Mouse (Mus musculus) forebrain, embryonic 12.5 days (tissue): ENCODE data around the gene Ccn5. TPM values are rescaled to one million over a fixed set of nuclear protein-coding genes. Genes with fewer than 3 reads are reported as not detected.

Source experiments
- ATAC-seq: fragments of 200-750 bp; cut with Nextera tagmentation; 2 replicates; pipeline ENCODE4 v1.8.0; 2017; ENCODE audit warnings: moderate TSS enrichment; ENCODE audit not compliant: low FRiP score
- H3K27ac ChIP-seq: fragments of 300-500 bp; sonication (generic); 2 replicates; pipeline ENCODE4 v1.5.1; 2016; ENCODE audit warnings: mild to moderate bottlenecking
- H3K27me3 ChIP-seq: fragments of 300-500 bp; sonication (generic); 2 replicates; pipeline ENCODE4 v1.6.1; 2016; ENCODE audit warnings: mild to moderate bottlenecking
- H3K36me3 ChIP-seq: fragments of 300-500 bp; sonication (generic); replicated peaks from 2 replicates; pipeline ENCODE4 v1.6.1; 2016; ENCODE audit warnings: mild to moderate bottlenecking
- H3K4me1 ChIP-seq: fragments of 300-500 bp; sonication (generic); 2 replicates; pipeline ENCODE4 v1.6.1; 2016
- H3K4me2 ChIP-seq: fragments of 300-500 bp; sonication (generic); 2 replicates; pipeline ENCODE4 v1.6.1; 2016; ENCODE audit warnings: mild to moderate bottlenecking, moderate library complexity
- H3K4me3 ChIP-seq: fragments of 300-500 bp; sonication (generic); replicated peaks from 2 replicates; pipeline ENCODE4 v1.5.1; 2016; ENCODE audit warnings: mild to moderate bottlenecking
- H3K9ac ChIP-seq: fragments of 300-500 bp; sonication (generic); 2 replicates; pipeline ENCODE4 v1.6.1; 2016; ENCODE audit warnings: mild to moderate bottlenecking
- H3K9me3 ChIP-seq: fragments of 300-500 bp; sonication (generic); 2 replicates; pipeline ENCODE4 v1.6.1; 2016
- WGBS: fragments of 180-500 bp; shearing (Covaris S2); methylation state at CpG from one replicate; pipeline ENCODE4 v1.1.7; 2016; 5-methylcytosine and 5-hydroxymethylcytosine counted together
- polyA plus RNA-seq: library from polyadenylated mRNA; unstranded; fragments of >200 nt; fragmentation: Nextera tagmentation; extraction: Ambion mirVana; gene quantifications from 2 replicates; pipeline ENCODE4 v1.2.1, GENCODE M21; 2016

Ccn5 gene
- polyA plus RNA-seq, 1 experiment from 2014 or later: 0.28 TPM

DNA sequence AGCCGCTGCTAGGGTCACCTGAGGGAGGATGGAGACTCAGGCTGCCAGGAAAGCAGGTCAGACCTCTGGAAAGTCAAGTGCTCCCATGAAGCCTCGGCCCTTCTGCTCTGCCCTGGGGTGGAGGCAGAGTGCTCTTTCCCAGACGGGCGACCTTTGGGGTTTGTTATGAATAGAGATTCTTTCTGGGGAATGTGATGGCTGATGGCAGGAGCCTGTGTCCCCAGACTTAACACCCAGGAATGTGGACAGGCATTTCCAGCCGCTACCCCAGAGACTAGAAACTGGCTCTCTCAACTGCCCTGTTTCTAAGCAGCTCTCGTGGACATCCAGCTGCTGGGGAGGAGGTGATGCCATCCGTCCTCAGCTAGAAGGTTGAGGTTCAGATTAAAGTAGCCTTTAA is 11.0 kb upstream of the Ccn5 start:
- ATAC-seq: no peak
- H3K4me1 ChIP-seq: no peaks in the 10 kb centered on the region
- H3K27ac ChIP-seq: no peak overlapping the region
- 77% methylated on average over 7 of the region's 7 CpGs for WGBS
- no peaks in the 10 kb centered on the region for H3K36me3 ChIP-seq
- no peak overlapping the region for H3K4me3 ChIP-seq
- no peaks in the 10 kb centered on the region; the same call in 1 of the 2 replicates for H3K27me3 ChIP-seq
- H3K9ac ChIP-seq: no peak overlapping the region
- no peaks in the 10 kb centered on the region for H3K9me3 ChIP-seq
- no peak overlapping the region for H3K4me2 ChIP-seq

DNA sequence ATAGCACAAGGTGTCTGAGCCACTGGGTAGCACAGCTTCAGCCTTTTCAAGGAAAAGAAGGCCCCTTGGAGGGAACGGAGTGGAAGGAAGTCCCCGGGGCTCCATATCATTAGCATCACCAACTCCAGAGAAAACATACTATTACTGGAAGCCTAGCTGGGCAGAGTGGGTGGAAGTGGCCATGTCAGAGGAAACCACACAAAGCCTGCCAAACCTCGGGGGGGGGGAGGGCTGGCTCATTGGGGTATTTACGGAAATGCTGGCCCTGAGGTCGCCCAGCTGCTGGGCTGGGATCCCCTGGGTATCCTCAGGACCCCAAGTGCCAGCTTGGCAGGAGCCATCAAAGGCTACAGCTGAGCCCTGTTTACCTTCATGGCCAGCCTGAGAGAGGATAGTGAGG is 7.6 kb upstream of the Ccn5 start:
- no peak for ATAC-seq
- no peaks in the 10 kb centered on the region for H3K4me1 ChIP-seq
- H3K27ac ChIP-seq: no peak overlapping the region
- no peak overlapping the region for H3K9ac ChIP-seq
- no peaks in the 10 kb centered on the region; the same call in 1 of the 2 replicates for H3K27me3 ChIP-seq
- no peak overlapping the region for H3K4me3 ChIP-seq
- WGBS: 65% methylated on average over 5 of the region's 5 CpGs
- H3K36me3 ChIP-seq: no peaks in the 10 kb centered on the region
- H3K4me2 ChIP-seq: no peak overlapping the region
- no peaks in the 10 kb centered on the region for H3K9me3 ChIP-seq

DNA sequence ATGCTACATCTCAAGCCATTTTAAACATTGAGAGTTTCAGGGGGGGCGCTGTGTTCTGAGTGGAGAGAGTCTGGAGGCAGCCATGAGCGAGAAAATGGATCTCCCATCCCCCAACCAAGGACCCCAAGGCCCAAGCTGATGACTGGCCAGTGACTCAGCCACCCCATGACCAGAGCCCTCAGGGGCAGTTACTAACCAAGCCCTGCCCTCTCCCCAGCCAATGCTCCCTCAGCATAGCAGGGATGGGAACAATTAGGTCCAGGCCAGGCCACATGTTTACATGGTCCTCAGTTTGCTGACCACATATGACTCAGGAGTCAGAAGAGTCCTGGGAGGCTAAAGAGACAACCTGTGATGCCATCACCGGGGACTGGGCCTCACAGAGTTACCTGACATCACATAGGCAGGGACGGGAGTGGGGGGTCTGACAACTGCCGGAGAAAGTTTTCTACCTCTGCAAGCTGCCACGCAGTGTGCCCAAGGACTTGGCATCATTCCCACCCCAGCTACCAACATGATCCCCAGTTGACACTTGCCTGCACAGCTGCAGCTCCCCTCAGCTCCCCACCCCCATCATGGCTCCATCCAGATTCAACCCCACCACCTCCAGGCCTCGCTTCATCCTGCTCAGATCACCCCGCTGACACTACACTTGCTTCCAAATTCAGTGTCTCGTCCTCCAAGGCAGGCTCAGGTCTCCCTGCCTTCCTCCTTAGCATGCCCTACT is 5.8 kb upstream of the Ccn5 start:
- no peaks in the 10 kb centered on the region for H3K4me1 ChIP-seq
- no peak overlapping the region for H3K4me2 ChIP-seq
- ATAC-seq: no peak
- H3K9ac ChIP-seq: no peak overlapping the region
- WGBS: 88% methylated on average over 9 of the region's 9 CpGs
- H3K27ac ChIP-seq: no peak overlapping the region
- H3K9me3 ChIP-seq: no peaks in the 10 kb centered on the region
- H3K4me3 ChIP-seq: no peak overlapping the region
- no peaks in the 10 kb centered on the region; the same call in 1 of the 2 replicates for H3K27me3 ChIP-seq
- H3K36me3 ChIP-seq: no peaks in the 10 kb centered on the region

DNA sequence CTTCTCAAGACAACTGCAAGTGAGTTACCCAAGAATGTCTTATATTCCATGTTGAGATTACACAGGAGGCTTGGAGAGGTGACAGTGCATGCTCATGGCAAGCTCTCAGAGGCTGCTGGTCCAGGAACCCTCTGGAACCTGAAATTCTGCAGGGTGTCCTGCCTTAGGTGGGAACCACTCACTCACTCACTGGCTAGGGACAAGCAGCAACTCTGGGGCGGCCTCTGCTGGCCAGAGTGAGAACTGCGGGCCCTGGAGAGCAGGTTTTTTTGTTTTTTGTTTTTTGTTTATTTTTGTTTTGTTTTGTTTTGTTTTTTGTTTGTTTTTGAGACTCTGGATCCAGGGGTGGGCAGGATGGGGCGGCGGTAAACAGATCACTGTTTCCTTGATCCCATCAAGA is 2.6 kb downstream of the Ccn5 start:
- H3K36me3 ChIP-seq: no peaks in the 10 kb centered on the region
- peaks cover 6% of the 10 kb centered on the region for H3K4me1 ChIP-seq
- no peak overlapping the region for H3K9ac ChIP-seq
- no peak overlapping the region for H3K27ac ChIP-seq
- H3K4me2 ChIP-seq: peak overlapping the region; percentile 17
- no peak for ATAC-seq
- WGBS: 2% methylated on average over 4 of the region's 4 CpGs
- H3K9me3 ChIP-seq: no peaks in the 10 kb centered on the region
- no peak overlapping the region for H3K4me3 ChIP-seq
- H3K27me3 ChIP-seq: no peaks in the 10 kb centered on the region

DNA sequence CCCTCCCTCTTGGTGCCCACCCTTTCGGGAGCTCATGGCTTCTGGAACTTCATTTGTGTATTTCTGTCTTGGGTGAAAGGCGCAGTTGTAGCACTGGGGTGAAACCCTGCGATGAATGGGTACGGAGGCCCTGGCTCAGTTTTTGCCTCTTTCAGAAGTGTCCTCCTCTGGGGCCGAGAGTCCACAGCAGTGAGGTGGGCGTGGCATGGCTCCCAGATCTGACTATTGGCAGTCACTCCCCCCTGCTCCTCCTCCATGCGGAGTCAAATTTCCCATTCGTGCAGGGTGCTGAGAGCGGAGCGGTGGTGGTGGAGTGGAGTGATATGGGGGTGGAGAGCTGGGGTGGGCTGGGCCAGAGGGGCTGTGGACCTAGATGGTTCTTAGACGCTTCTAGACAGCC is 3.1 kb downstream of the Ccn5 start:
- 0 out of 2 replicates have a peak, but pooled peaks have one; percentile 33 for ATAC-seq
- WGBS: 24% methylated on average over 11 of the region's 11 CpGs
- no peak overlapping the region for H3K4me3 ChIP-seq
- H3K27ac ChIP-seq: no peak overlapping the region
- H3K27me3 ChIP-seq: no peaks in the 10 kb centered on the region
- no peak overlapping the region for H3K9ac ChIP-seq
- no peaks in the 10 kb centered on the region for H3K36me3 ChIP-seq
- H3K4me1 ChIP-seq: peaks cover 6% of the 10 kb centered on the region
- no peaks in the 10 kb centered on the region for H3K9me3 ChIP-seq
- peak overlapping the region; percentile 17 for H3K4me2 ChIP-seq

DNA sequence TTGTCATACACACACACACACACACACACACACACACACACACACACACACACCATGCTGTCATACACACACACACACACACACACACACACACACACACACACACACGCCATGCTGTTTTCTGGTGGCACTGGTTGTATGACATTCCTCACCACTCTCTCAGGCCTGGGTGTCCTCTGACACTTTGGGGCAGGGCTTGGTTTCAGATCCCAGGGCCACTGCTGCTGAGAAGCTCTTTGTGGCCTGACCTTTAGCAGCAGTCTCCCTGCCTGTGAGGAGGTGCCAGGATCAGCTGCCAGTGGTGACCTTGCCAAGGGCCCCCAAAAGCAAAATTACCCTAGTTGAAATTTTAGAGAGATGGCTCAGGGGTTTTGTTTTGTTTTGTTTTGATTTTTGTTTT is 5.2 kb downstream of the Ccn5 start:
- no peak for ATAC-seq
- Histone ChIP-seq H3K36me3 (no peaks in the 10 kb centered on the region), H3K4me1 (peaks cover 6% of the 10 kb centered on the region), H3K27me3 (no peaks in the 10 kb centered on the region), H3K4me3 (no peak overlapping the region), H3K27ac (no peak overlapping the region), H3K4me2 (no peak overlapping the region), H3K9me3 (no peaks in the 10 kb centered on the region), H3K9ac (no peak overlapping the region)
- WGBS: 86% methylated on average over 1 of the region's 1 CpGs

DNA sequence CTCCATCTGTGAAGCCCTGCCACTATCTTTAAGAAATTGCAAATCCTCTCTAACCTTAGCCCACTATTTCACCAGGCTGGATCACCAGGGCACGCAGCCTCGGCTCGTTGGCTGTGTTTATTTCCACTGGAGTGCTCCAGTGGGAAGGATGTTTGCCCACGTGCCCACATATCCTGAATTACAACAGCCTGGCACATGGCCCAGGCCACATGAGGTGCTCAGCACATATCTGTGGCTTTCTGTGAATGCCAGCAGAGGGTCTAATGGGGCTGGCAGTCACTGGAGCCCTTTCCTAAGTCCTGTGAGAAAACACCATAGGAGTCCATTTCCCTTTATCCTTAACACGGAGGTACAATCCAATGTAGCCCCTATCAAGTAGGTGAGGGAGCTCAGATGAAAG is 5.8 kb downstream of the Ccn5 start:
- H3K4me1 ChIP-seq: peaks cover 6% of the 10 kb centered on the region
- no peak overlapping the region for H3K27ac ChIP-seq
- no peak overlapping the region for H3K4me2 ChIP-seq
- no peaks in the 10 kb centered on the region for H3K9me3 ChIP-seq
- H3K27me3 ChIP-seq: no peaks in the 10 kb centered on the region
- no peak overlapping the region for H3K9ac ChIP-seq
- ATAC-seq: no peak
- no peaks in the 10 kb centered on the region for H3K36me3 ChIP-seq
- no peak overlapping the region for H3K4me3 ChIP-seq
- WGBS: 78% methylated on average over 5 of the region's 5 CpGs

DNA sequence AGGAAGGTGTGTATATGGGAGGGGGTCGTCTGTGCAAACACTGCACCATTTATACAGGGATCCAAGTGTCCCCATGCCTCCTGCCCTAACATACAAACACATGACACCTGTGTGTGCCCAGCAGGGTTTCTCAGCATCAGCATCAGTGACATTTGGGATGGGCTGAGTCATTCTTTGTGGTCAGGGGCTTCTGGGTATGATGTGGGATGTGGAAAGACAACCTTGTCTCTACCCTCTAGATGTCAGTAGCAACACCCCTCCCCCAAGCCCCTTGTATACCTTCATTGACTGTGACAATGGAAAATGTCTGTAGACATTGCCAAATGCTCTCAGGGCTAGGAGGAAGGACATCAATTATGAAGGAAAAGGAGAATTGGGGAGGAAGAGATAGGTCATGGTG is 10.5 kb downstream of the Ccn5 start:
- no peak for ATAC-seq
- no peaks in the 10 kb centered on the region for H3K36me3 ChIP-seq
- no peaks in the 10 kb centered on the region for H3K4me1 ChIP-seq
- H3K9ac ChIP-seq: no peak overlapping the region
- H3K27ac ChIP-seq: no peak overlapping the region
- WGBS: 42% methylated on average over 1 of the region's 1 CpGs
- no peaks in the 10 kb centered on the region for H3K27me3 ChIP-seq
- no peak overlapping the region for H3K4me3 ChIP-seq
- H3K9me3 ChIP-seq: no peaks in the 10 kb centered on the region
- H3K4me2 ChIP-seq: no peak overlapping the region

DNA sequence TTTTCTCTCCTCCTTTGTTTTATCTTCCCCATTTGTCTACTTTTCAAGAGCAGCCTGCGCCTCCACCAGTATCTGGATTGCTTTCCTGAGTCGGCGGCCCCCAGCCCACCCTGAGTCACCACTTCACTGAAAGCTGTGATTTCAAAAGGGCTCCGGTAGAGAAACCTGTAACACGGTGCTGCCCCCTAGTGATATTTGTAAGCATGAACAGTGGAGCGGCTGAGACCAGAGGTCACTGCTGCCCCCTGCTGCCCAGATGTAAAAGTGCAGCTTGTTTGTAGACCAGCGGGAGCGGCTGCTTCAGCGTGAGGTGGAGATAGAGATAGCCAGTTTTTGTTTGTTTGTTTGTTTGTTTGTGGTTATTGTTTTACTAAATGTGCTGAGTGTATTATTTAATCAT is 17.4 kb downstream of the Ccn5 start:
- H3K4me2 ChIP-seq: no peak overlapping the region
- no peaks in the 10 kb centered on the region for H3K36me3 ChIP-seq
- H3K4me1 ChIP-seq: no peaks in the 10 kb centered on the region
- no peak overlapping the region for H3K9ac ChIP-seq
- H3K9me3 ChIP-seq: no peaks in the 10 kb centered on the region
- no peak overlapping the region for H3K27ac ChIP-seq
- ATAC-seq: no peak
- 26% methylated on average over 9 of the region's 9 CpGs for WGBS
- H3K4me3 ChIP-seq: no peak overlapping the region
- H3K27me3 ChIP-seq: peaks cover 12% of the 10 kb centered on the region; the same call in 1 of the 2 replicates

DNA sequence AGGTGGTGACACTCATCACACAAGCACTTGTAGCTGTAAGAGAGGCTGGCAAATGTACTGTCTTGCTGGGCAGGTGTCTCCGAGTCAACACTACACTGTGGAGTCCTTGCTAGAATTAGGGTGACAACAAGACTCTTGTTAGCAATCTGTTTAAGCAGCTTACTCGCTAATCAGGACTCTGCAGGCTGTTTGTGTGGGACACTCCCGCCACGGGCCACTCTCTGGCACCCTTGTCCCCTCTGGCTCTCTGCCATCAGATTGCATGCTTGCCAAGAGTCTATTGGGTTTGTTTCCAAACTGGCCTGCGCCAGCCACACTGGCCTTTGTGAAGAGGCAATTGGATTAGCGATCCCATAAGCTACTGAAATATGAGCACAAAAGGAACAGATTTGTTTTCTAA is 18.9 kb downstream of the Ccn5 start:
- 46% methylated on average over 6 of the region's 6 CpGs for WGBS
- ATAC-seq: no peak

DNA sequence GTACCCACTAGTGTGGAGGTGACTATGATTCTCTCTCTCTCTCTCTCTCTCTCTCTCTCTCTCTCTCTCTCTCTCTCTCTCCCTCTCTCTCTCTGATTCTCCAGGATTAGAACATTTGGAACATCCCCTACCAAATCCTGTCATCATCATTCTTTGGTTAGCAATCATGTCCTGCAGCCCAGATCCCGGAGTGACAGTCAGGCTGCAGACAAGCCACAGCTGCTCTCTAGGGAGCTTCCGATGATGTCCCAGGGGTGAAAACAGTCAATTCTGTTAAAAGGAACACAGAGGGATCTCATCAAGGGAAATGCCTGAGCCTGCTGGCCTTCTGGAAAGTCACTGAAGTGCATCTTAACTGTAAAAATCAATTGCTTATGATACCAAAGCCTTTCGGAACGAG is 21.4 kb downstream of the Ccn5 start:
- Histone ChIP-seq H3K4me1 (no peaks in the 10 kb centered on the region), H3K4me2 (no peak overlapping the region), H3K36me3 (no peaks in the 10 kb centered on the region), H3K9me3 (no peaks in the 10 kb centered on the region), H3K27ac (no peak overlapping the region), H3K4me3 (no peak overlapping the region), H3K27me3 (peaks cover 12% of the 10 kb centered on the region; the same call in 1 of the 2 replicates), H3K9ac (no peak overlapping the region)
- 83% methylated on average over 4 of the region's 4 CpGs for WGBS
- no peak for ATAC-seq

More for the DNA sequence above, 18.9 kb downstream of the Ccn5 start:
- Histone ChIP-seq H3K9ac (no peak overlapping the region), H3K4me3 (no peak overlapping the region), H3K36me3 (no peaks in the 10 kb centered on the region), H3K4me1 (no peaks in the 10 kb centered on the region), H3K27me3 (peaks cover 12% of the 10 kb centered on the region; the same call in 1 of the 2 replicates), H3K27ac (no peak overlapping the region), H3K9me3 (no peaks in the 10 kb centered on the region), H3K4me2 (no peak overlapping the region)

DNA sequence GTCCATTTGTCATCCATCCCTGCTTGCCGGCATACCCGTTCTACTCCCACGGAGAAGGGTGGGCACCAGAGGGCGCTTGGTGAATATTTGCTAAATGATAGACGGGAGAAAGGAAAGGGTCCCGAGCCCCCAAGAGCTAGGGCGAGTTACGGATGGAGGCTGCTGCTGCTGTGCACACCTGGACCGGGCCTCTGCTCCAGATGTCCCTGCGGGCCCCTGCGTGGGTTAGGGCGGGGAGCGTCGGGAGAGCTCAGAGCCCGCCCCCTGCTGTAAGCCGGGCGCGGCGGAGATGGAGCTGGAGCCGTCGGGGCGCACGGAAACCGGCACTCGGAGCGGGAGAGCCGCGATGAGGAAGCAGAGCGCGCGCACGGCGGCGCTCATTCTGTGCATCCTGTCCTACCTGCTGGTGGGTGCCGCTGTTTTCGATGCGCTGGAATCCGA is 32.8 kb downstream of the Ccn5 start, which contains the start of gene Kcnk15:
Gene Kcnk15, plus strand, starts transcription at position 191 of the 441 bp plus-strand sequence.
- WGBS: 2% methylated on average over 38 of the region's 38 CpGs
- H3K27me3 ChIP-seq: peaks cover 90% of the 10 kb centered on the region
- H3K27ac ChIP-seq: no peak within 1 kb of the TSS
- ATAC-seq: no peak
- no peaks in the 10 kb centered on the region for H3K36me3 ChIP-seq
- peak within 1 kb of the TSS; percentile 22 for H3K4me2 ChIP-seq
- no peaks in the 10 kb centered on the region for H3K9me3 ChIP-seq
- peaks cover 11% of the 10 kb centered on the region for H3K4me1 ChIP-seq
- no peak within 1 kb of the TSS for H3K9ac ChIP-seq
- peak within 1 kb of the TSS; percentile 25 for H3K4me3 ChIP-seq

DNA sequence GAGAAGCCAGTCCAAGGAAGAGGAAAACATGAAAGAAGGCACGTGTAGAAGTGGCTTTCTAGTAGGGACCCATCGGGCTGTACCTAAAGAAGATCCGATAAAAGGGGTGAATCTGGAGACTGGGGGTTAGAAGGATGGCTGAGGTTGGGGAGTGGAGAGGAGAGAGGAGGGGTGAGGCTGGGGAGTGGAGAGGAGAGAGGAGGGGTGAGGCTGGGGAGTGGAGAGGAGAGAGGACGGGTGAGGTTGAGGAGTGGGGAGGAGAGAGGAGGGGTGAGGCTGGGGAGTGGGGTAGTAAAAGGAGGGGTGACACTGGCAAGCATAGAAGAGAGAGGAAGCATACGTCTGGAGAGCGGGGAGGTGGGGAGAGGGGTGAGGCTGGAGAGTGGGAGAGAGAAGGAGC is 36.6 kb downstream of the Ccn5 start:
- Histone ChIP-seq H3K27me3 (peaks cover 74% of the 10 kb centered on the region), H3K4me1 (peaks cover 13% of the 10 kb centered on the region), H3K9ac (no peak overlapping the region), H3K4me2 (no peak overlapping the region), H3K9me3 (no peaks in the 10 kb centered on the region), H3K27ac (no peak overlapping the region), H3K36me3 (no peaks in the 10 kb centered on the region), H3K4me3 (no peak overlapping the region)
- ATAC-seq: no peak
- 77% methylated on average over 6 of the region's 6 CpGs for WGBS
